Mouse (Mus musculus) gastrocnemius, postnatal 25 days (tissue): Measurements from ENCODE around the gene Fmnl2. TPM values are rescaled to one million over a fixed set of nuclear protein-coding genes. Genes with fewer than 3 reads are reported as not detected.

Experiments used
- DNase-seq: peaks from one replicate; pipeline ENCODE4 v3.0.0; 2022
- total RNA-seq, 2 experiments: library from RNA; stranded (reverse); gene quantifications; 1 replicate in 1 of 2; 2 replicates in 1 of 2; pipeline ENCODE4 v1.2.3; 2021

Fmnl2 gene
- total RNA-seq, 2 experiments from 2014 or later, result 6.2 to 6.8 TPM

- no peak for DNase-seq
Measured at GRCm38 (mm10) chr2:53106056-53106455, 248.4 kb downstream of the Fmnl2 start.

GRCm38 (mm10) chr2:53106472-53106871 lies 248.8 kb downstream of the Fmnl2 start:
- DNase-seq, result no peak

- no peak for DNase-seq
Measured at GRCm38 (mm10) chr2:53108547-53108946, 250.9 kb downstream of the Fmnl2 start.

GRCm38 (mm10) chr2:53121797-53122196 lies 264.1 kb downstream of the Fmnl2 start:
- no peak for DNase-seq

- DNase-seq, result no peak
Measured at GRCm38 (mm10) chr2:53125998-53126397, 268.3 kb downstream of the Fmnl2 start.

GRCm38 (mm10) chr2:53129070-53129469 lies 271.4 kb downstream of the Fmnl2 start:
- no peak for DNase-seq

- DNase-seq, result no peak
Measured at GRCm38 (mm10) chr2:53131567-53131966, 273.9 kb downstream of the Fmnl2 start.

- DNase-seq, result no peak
Measured at GRCm38 (mm10) chr2:53146852-53147251, 289.2 kb downstream of the Fmnl2 start.

GRCm38 (mm10) chr2:53173966-53174365 lies 316.3 kb downstream of the Fmnl2 start:
- no peak for DNase-seq

GRCm38 (mm10) chr2:53178966-53179365 lies 321.3 kb downstream of the Fmnl2 start:
- no peak for DNase-seq

GRCm38 (mm10) chr2:53179876-53180275 lies 322.2 kb downstream of the Fmnl2 start:
- DNase-seq, result no peak

Other genes with a start within 250 kb of the Fmnl2 start
- under 1 TPM; 0.15 to 0.19 TPM for gene Cacnb4, start 181.0 kb upstream of the Fmnl2 start, total RNA-seq
- gene Stam2, start 115.6 kb upstream of the Fmnl2 start, total RNA-seq, result 1 to 10 TPM; 7.0 to 9.1 TPM